In the genomic region with DNA sequence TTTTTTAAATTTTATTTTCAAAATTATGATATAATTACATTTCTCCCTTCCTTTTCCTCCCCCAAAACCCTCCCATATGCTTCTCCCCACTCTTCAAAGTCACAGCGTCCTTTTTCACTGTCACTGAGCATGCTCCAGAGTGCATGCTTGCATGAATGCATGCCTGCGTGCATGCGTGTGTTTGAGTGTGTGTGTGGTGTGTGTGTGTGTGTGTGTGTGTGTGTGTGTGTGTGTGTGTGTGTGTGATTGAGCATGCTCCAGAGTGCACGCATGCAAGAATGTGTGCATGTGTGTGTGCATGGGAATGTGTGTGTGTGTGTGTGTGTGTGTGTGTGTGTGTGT, we compare ENCODE assay signal across 10 mouse cellular contexts.
DNase-seq lines count a peak whose midpoint lies in the region; ATAC-seq and TF ChIP-seq lines count a peak whose summit lies in the region.
"Had no signal": no experiment of that assay in that cellular context is flagged by ENCODE, and none has a peak within 500 bp of the region (broad histone marks: within the 10 kb centered on the region; RNA-seq: fewer than 3 reads in every experiment).

No protein-coding gene starts in this region.

- no peaks in the 10 kb centered on the region for H3K4me1 ChIP-seq in heart, embryonic 15.5 days (replicated peaks)
- H3K4me1 ChIP-seq in lung, embryonic 14.5 days (ENCODE audit: insufficient read depth): peaks cover 4% of the 10 kb centered on the region; the same call in 1 of the 2 replicates
- no peaks in the 10 kb centered on the region for H3K4me1 ChIP-seq in intestine, embryonic 16.5 days (ENCODE audit: control insufficient read depth, insufficient read depth, low read length)
- H3K4me1 ChIP-seq in stomach, embryonic 15.5 days: no peaks in the 10 kb centered on the region
- H3K4me1 ChIP-seq: hindbrain, embryonic 15.5 days had no signal

- 73% methylated on average over 4 of the region's 4 CpGs for WGBS in heart, embryonic 15.5 days
- 49% methylated on average over 4 of the region's 4 CpGs for WGBS in lung, embryonic 14.5 days
- WGBS in intestine, embryonic 16.5 days: 66% methylated on average over 4 of the region's 4 CpGs
- 62% methylated on average over 4 of the region's 4 CpGs for WGBS in stomach, embryonic 15.5 days

- no peaks in the 10 kb centered on the region for H3K36me3 ChIP-seq in heart, embryonic 15.5 days
- no peaks in the 10 kb centered on the region for H3K36me3 ChIP-seq in lung, embryonic 14.5 days (ENCODE audit: insufficient read depth)
- H3K36me3 ChIP-seq in intestine, embryonic 16.5 days (ENCODE audit: control insufficient read depth, insufficient read depth, low read length): no peaks in the 10 kb centered on the region
- no peaks in the 10 kb centered on the region for H3K36me3 ChIP-seq in stomach, embryonic 15.5 days
- H3K36me3 ChIP-seq: hindbrain, embryonic 15.5 days had no signal

- H3K9ac ChIP-seq in heart, embryonic 15.5 days: no peak overlapping the region
- H3K9ac ChIP-seq in lung, embryonic 14.5 days: no peak overlapping the region; the same call in 1 of the 2 replicates
- H3K9ac ChIP-seq in intestine, embryonic 16.5 days (ENCODE audit: low read depth, low read length): peak overlapping the region; percentile 60; the same call in 1 of the 2 replicates
- H3K9ac ChIP-seq in stomach, embryonic 15.5 days: no peak overlapping the region
- H3K9ac ChIP-seq: hindbrain, embryonic 15.5 days had no signal

- H3K27ac ChIP-seq in heart, embryonic 15.5 days: no peak overlapping the region
- H3K27ac ChIP-seq in lung, embryonic 14.5 days (ENCODE audit: low read depth): peak overlapping the region; percentile 79; the same call in 1 of the 2 replicates
- no peak overlapping the region for H3K27ac ChIP-seq in intestine, embryonic 16.5 days (ENCODE audit: low read length)
- H3K27ac ChIP-seq in stomach, embryonic 15.5 days: peak overlapping the region; percentile 73
- H3K27ac ChIP-seq: hindbrain, embryonic 15.5 days had no signal

- H3K27me3 ChIP-seq in heart, embryonic 15.5 days: no peaks in the 10 kb centered on the region
- H3K27me3 ChIP-seq in lung, embryonic 14.5 days (ENCODE audit: insufficient read depth, low read length): no peaks in the 10 kb centered on the region
- H3K27me3 ChIP-seq in intestine, embryonic 16.5 days (replicated peaks; ENCODE audit: control insufficient read depth, insufficient read depth, low read length): no peaks in the 10 kb centered on the region
- H3K27me3 ChIP-seq in stomach, embryonic 15.5 days (replicated peaks): no peaks in the 10 kb centered on the region
- H3K27me3 ChIP-seq: hindbrain, embryonic 15.5 days had no signal

- no peak for ATAC-seq in heart, embryonic 15.5 days (replicated peaks; ENCODE audit: insufficient number of reproducible peaks, insufficient read depth, low FRiP score, low read depth)
- peak; percentile 39; the same call in 1 of the 2 replicates for ATAC-seq in lung, embryonic 14.5 days (ENCODE audit: insufficient read depth)
- no peak for ATAC-seq in intestine, embryonic 16.5 days
- ATAC-seq in stomach, embryonic 15.5 days (ENCODE audit: insufficient read depth, low FRiP score, low read depth): no peak

- no peak for TF ChIP-seq CTCF in lung, embryonic 14.5 days (IDR thresholded peaks at IDR 0.05; ENCODE audit: low read depth)

- DNase-seq in heart, postnatal 14 days: no peak
- DNase-seq in lung, embryonic 14.5 days: peak; percentile 30
- DNase-seq in lung, postnatal 36 days: no peak
- no peak for DNase-seq in frontal cortex, postnatal 25 days (ENCODE audit: low spot score in 2 of 2)
- no peak for DNase-seq in thymus, postnatal 36 days
- DNase-seq: right cerebral cortex, postnatal 25 days had no signal

- H3K4me2 ChIP-seq in heart, embryonic 15.5 days: peak overlapping the region; percentile 56
- peak overlapping the region; percentile 57 for H3K4me2 ChIP-seq in lung, embryonic 14.5 days
- peak overlapping the region; percentile 68 for H3K4me2 ChIP-seq in intestine, embryonic 16.5 days (ENCODE audit: low read depth, low read length)
- peak overlapping the region; percentile 54 for H3K4me2 ChIP-seq in stomach, embryonic 15.5 days

- intact Hi-C loops in heart, postnatal 14 days (cut with DNase I): loop anchor here (5.0 to 10.0 kb wide), 4 partner anchors 72 to 269 kb away; a partner anchor contains a TSS

- peak overlapping the region; percentile 43 for H3K4me3 ChIP-seq in heart, embryonic 15.5 days
- peak overlapping the region; percentile 35 for H3K4me3 ChIP-seq in lung, embryonic 14.5 days (ENCODE audit: low read depth, low read length)
- H3K4me3 ChIP-seq in intestine, embryonic 16.5 days (ENCODE audit: low read length): peak overlapping the region; percentile 51
- peak overlapping the region; percentile 42 for H3K4me3 ChIP-seq in stomach, embryonic 15.5 days (replicated peaks)
- H3K4me3 ChIP-seq: hindbrain, embryonic 15.5 days had no signal

- H3K9me3 ChIP-seq in heart, embryonic 15.5 days (replicated peaks): no peaks in the 10 kb centered on the region
- no peaks in the 10 kb centered on the region for H3K9me3 ChIP-seq in lung, embryonic 14.5 days (ENCODE audit: low read depth, low read length)
- no peaks in the 10 kb centered on the region for H3K9me3 ChIP-seq in intestine, embryonic 16.5 days (ENCODE audit: control insufficient read depth, low read length)
- no peaks in the 10 kb centered on the region for H3K9me3 ChIP-seq in stomach, embryonic 15.5 days
- H3K9me3 ChIP-seq: hindbrain, embryonic 15.5 days had no signal

Comparison
In these comparisons a context has a peak if more than half of its experiments do, and no peak if none do; other contexts are left out.
1. H3K27ac ChIP-seq: peak in lung, embryonic 14.5 days (single experiment) and stomach, embryonic 15.5 days (single experiment); none in heart, embryonic 15.5 days (single experiment) and intestine, embryonic 16.5 days (single experiment).
2. Peak in every context shown above with its lines, with median percentiles within 50 percentile points of each other: H3K4me2 ChIP-seq and H3K4me3 ChIP-seq.